Mouse (Mus musculus) 416B (cell line): ENCODE measurements at regions not wholly inside any gene's neighbourhood (a gene's known extent, or its start where the extent isn't known, plus 50 kb on each side); places are given as distances from the start of the nearest gene placed in this dataset.

Experiments
- DNase-seq: peaks from one replicate; pipeline ENCODE4 v3.0.0; 2011; ENCODE audit warnings: low read depth

DNA sequence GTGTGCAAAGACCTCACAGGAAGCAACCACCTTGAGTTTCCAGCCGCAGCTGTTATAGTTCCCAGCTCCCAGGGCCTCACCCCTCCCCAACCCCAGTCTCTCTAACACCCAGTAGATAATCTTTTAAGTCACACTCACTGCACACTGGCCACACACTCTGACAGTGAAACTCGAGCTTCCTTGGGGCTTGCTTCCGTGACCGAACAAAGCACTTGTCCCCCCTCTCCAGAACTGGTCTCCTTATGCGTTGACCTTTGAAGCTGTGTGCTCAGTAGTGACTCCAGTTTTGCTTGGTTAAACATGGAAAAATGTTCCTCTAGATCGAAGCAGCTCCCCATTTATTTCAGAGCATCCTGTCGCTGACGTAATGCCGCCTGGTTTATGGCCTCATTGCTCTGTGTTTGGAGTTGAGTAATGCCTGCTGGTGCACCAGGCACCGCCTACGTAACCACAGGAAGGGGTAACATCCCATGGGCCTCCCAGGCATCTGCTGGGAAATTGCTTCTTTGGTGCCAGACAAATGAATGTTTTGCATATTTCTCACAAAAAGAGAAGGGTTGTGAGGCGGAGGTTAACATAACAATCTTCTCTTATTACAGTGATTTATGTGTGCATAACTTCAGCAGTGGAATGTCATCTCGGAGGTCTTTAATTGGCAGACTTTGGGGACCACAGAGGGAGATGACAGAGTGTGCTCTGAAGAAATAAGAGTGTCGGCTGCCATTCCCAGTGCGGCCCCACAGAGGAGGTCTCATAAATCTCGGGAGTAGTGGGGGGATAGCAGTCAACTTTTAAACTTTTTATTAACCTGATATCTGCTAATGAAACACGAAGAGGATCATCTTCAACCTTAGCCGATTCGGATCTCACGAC is 292.7 kb upstream of the Zfp507 start:
- DNase-seq: no peak

DNA sequence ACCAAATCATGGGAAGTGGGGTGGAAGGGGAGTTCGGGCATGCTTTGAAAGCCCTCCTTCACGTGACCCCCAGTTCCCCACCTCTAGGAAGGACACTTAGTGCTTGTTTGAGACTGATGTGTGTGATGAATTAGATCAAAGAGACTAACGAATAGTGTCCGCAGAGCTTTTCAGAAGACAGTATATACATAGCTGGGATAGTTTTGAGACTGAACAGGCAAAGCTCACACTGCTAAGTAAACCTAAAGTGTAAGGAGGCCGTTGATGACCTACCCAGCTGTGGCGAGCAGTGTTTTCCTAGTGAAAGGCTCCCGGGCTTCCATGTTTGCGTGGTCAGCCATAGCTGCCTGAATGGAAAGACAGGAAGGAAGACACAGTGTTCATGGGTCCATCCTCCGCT is 288.3 kb upstream of the Zfp507 start:
- no peak for DNase-seq

DNA sequence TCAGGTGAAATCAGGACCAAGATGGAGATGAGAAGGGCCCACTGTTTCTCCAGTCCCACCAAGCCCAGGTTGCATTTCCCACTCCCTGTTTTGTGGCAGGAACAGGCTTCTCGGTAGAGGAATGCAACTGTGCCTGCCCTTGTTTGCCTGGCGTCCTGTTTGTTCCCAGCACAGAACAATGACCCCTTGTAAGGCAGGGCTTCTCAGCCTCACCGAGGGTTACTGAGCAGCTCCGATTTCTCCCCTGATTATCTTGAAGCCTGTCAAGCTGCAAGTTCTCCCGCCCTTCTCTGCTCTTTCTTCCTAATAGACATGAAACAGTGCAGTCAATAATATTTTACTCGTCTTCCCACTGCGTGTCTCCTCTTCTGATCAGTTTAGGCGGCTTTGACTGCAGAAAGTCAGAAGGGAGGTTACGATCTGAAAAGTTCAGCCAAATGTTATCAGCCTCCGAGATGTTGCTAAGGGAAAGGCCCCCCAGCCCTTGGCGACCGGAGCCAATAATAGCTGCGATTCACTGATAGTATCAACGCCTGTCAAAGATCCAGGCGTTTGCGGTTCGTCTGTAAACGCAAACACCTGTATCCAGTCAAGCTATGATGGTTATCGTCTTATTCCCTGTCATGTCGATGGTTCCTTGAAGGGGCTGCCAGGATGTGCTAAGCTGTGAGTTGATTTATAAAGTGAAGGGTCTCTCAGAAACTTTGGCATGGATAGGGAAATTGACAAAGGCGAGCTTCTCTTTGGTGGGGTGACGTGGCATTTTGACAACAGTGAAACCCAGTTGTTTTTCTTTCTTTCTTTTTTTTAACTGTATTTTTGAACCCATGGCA is 287.7 kb upstream of the Zfp507 start:
- DNase-seq: no peak

DNA sequence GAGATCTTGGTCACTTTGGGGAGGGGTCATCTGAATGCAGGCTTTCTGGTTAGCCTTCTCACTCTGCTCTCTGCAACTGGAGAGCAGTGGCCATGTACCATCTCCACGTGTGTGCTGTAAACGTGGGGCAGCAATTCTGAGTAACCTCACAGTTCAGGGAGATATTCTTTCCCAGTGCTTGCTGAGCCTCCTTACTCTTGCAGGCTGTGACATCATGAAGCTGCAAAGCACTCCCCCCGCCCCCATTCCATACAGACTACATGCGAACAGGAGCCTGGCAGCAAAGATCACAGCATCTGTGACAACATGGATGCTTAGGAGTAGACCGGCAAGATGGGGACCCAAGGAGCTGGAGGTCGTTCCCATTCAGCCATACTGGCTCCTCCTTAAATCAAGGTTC is 284.8 kb upstream of the Zfp507 start:
- no peak for DNase-seq

DNA sequence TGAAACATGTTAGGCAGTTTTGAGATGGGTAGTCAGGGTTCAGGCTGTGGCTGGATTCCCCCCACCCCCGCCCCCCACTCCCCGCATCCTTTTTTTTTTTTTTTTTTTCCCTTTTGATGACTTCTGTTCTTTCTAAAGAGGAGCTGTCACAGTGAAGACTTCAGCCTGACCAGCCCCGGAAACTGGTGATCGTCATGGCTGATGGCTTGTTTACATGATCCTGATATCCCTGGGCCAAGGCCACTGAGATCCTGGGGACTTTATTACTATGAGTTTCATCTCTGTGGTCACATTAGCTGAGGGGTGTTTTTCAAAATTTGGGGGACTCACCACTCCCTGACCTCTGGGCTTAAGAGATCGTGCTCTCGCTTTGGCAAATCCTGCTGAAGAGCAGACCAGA is 275.9 kb upstream of the Zfp507 start:
- DNase-seq: no peak

DNA sequence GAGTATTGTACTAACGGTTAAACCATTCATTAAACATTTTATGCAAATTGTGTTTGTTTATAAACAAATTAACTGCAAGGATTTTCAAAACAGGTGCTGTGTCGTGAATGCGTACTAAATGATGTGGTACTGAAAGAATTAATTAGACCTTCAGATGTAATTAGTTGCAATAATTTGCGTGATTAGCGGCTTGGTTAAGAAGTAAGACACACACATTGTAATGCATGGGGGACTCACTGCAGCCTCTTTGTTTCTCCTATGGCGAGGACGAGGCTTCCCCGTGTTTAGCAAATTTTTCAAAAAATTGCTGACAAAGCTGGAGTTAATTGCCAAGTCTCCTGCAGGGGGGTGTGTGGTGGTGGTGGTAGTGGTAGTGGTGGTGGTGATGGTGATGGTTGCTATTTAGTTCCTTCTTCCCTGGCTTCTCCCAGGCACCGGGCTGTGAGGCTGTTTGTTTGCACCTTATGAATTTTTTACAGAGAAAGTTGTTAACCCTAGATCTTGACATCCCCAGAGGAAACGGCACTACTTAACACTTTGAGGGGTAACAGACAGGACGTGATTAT is 275.4 kb upstream of the Zfp507 start:
- DNase-seq: no peak

DNA sequence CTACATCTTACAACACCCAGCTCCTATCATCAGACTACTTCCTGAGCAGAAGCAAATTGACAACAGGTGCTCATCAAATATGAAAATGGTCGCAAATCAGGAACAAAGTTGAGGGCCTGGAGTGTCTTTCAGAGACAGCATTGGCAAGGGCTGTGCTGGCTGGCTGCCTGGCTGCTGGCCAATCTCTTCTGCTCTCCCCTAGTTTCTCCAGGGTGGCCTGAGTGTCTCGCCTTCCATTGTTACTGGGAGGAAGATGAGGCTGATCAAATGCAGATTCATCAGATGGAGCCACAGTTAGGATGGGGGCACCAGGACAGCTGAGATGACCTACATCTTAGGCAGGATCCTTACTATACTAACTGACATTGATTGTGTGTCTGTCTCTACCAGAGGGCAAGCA is 274.5 kb upstream of the Zfp507 start:
- DNase-seq: no peak

DNA sequence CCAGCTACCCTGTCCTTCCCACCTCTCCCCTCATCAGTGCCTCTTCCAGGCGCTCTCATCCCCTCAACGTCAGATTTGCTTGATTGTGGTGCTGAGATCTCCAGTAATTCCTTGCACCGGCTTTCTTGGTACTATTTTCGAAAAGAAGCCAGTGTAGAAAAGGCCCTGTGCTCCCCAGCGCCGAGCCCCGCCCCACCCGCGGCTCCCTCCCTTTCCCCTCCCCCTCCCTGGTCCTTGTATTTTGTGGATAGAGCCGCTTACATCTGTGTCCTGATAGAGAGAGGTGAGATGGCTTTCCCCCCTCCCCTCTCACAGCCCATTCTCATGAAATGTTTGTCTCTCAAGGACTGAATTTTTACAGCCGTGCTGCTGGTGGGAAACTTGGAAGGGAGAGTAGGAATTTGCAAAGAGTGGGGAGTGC is 273.2 kb upstream of the Zfp507 start:
- DNase-seq: no peak

DNA sequence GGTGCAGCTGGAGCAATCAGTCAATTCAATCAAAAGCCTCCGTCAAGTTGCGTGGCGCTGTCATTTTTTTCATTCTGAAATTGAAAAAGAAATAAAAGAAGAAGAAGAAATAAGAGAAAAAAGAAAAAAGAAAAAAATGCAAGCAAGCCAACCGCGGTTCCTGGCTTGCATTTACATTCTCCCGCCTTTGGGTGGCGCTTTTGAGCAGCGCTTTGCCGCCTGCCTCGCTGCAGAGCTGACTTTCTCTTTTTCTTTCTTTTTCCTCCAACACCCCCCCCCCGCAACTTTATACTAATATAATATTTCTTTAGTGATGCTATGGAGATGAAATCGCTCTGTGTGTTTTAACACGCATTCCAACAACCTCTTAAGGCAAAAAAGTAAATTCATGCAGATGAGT is 269.0 kb upstream of the Zfp507 start:
- DNase-seq: no peak

DNA sequence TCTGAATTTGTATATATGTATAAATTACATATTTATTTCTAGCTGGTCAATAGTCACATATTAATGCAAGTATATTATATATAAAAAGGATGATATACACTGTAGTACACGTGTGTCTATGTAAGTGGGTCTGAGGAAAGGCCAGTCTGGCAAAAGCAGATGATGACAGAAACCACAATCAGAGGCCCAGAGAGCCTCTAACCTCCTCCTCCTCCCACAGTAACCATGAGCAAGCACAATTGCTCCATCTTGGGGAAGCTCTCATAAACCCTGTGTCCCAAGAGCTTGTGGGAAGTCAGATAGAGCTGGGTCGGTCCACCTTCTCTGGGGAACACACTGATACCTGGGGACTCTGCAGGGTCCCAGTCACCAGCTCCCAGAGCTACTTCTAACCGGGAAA is 263.9 kb upstream of the Zfp507 start:
- no peak for DNase-seq

DNA sequence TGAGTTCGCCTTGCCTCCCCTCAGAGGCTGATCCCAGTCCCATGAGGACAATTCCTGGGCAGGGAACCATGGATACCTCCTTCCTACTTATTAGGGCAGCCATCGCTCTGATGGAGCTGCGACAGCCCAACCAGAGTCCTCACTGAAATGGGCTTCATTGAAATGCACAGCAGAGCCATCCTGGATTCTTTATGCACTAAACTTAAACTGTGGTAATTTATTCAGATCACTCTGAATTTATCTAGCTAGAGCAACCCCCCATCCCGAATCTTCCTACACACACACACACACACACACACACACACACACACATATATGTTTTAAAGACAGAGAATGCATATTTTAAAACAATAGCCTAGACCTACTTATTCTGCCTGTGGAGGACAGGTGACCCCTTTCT is 258.9 kb upstream of the Zfp507 start:
- DNase-seq: no peak

DNA sequence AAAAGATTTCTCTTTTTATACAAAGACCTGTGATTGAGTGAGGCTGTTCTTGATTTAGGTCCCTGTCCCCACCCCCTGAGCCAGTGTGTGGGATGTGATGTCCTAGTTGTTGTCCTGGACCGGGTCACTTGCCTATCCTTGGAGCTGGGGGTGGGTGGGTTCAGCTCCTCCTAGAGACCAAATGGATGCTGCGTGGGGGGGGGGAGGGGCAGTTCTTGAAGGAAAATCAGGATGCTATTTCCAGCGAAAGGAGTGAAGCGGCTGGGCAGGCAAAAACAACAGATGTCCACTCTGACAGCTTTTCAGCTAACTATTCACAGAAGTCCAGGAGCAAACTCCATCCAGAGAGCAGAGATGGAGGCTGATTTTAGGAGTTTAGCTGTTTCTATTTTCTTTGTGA is 257.6 kb upstream of the Zfp507 start:
- no peak for DNase-seq

DNA sequence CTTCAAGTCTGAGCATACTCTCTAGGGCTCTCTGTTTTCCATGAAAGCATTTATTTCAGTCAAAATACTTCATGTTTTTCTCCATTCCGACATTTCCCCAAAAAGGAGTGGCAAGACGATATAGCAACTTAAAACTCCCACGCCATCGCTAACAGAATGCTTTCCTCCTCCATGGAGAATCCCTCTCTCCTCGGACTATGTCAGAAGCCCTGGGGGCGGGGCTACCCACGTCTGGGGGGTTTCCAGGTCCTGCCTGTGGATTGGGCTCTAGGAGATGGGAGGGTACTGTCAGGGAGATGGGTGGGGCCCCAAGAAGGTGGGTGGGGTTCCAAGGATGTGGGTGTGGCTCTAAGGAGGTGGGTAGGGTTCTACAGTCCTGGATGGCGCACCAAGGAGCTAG is 243.2 kb upstream of the Zfp507 start:
- no peak for DNase-seq

DNA sequence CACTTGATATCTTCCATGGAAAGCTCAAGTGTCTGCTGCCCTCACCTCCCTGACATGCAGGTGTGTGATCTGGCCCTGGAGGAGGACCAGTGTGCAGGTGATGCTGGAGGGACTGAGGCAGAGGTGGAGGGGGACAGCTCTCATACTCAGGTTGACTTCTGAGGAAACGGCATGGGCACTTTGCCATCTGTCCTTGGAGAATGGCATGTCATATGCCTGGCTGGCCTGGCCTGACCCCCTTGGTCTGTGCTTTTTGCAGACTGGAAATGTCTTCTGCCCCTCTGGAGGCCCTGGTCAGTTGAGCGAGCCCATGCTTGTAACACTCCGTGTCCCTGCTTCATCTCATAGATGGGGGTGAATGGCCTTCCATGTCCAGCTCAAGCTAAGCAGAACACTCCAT is 229.1 kb upstream of the Zfp507 start:
- no peak for DNase-seq

DNA sequence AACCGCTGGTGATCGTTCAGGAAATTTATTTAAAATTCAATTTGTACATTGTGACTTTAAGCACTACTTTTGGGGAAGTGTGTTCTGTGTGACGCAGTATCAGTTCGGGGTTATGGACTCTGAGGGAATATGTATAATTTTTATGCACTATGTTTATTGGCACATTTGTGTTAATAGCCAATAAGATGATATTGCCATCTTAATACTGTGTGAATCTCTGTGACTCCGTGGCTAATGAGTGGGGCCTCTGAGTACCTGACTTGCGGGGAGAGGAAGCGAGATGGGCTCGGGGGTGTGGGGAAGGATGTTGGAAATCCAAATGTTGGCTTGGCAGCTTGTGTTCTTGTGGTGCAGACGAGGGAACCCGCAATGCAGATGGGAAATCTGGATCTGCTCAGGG is 220.2 kb upstream of the Zfp507 start:
- DNase-seq: no peak

DNA sequence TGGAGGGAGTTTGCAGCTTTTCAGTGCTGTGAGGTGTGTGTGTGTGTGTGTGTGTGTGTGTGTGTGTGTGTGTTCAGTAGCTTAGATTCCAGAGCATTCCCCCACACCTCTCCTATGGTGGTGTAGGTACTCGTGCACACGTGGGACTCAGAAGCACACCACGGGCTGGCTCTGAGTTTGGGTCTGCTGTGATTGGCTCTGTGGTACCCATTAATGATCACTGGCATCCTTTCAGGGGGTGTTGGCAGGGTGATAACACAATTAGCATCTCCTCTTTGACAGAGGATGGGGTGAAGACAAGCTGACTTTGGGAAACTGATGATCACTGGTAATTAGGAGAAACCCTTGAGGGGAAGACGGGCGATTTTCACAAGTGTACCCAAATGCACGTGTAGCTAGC is 219.7 kb upstream of the Zfp507 start:
- no peak for DNase-seq

DNA sequence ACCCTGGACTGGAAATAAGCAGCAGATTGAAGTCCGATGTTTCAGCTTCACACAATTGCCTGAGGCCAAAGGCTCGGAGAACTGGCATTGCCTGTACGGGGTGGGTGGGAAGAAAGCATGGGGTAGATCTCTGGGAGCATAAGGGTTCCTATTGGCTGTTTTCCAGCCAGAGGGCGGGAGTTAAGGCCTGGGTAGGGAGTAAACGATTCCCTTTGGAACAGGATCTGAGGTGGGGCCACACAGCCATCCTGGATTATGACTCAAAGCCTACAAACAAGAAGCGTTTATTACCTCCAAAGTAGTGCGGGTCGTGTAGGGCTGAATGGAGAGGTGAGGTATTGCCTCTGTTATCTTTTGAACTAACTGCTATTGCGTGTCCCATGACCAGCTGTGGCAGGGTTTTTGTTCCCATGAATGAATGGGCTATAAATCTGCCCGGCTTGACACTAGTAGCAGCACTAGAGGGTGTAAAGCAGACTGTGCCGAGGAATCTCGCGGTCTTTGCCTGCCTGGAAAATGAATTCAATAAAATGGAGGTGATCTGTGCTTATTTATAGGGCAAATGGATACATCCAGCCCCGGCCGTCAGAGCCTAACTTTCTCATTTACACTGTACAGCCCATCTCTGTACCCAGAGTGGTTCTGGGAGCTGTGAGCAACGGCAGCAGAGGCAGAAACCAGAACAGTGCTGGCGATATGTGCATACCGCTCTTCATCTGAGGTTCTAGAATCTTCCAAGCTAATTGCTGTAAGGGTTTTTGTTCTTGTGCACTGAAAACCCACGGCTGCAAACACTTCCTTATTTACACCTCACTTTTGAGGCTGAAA is 214.3 kb upstream of the Zfp507 start:
- DNase-seq: no peak

DNA sequence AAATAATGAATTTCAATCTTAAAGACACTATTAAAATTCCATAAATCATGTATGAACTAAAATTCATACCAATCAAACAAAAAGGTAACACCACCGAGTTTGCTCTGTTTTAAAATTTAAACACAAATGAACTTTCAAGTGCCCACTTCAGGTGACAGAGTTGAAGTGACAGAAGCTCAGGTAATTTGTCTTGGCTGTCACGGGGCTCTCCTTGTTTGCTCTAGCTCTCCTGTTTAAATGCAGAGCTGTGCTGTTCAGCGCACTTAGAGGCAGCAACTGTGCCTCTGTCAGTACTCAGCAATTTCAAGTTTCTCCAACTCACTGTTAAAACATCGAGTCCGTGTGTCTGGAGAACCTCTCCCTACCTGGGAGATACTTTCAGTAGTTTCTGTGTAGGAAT is 193.8 kb upstream of the Zfp507 start:
- DNase-seq: no peak

DNA sequence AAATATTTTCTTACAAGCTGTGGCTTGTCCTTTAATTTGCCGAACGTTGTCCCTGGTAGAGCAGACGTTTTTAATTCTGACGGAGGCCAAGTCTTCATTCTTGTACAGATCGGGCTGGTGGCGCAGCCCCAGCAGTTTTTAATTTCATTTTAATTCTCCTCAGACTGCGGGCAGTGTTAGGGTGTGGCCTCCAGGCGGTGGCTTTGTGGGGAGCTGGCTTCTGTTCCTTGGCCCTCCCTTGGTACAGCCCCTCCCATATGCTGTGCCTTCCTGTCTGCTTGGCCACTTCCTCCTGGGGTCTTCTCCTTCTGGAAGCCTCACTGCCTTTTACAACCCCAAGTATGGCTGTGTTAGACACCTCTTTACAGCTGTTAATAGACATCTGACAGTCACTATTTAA is 189.7 kb upstream of the Zfp507 start:
- DNase-seq: no peak

DNA sequence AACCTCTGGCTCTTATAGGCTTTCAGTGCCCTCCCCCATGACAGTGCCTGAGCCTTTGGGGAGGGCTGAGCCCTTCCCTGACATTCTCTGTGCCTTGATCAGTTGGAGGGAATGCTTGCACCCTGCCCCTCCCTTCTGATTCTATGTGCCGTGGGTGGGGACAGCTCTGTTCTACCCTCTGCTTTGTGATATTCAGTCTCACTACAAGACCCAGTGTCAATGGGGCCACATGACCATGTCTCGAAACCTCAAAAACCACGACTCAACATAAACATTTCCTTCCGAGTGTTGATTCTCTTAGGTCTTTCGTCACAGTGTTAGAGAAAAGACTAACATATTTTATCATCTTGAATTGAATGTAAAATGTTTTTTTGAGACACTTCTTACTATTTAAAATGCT is 188.3 kb upstream of the Zfp507 start:
- peak; percentile 1 for DNase-seq

DNA sequence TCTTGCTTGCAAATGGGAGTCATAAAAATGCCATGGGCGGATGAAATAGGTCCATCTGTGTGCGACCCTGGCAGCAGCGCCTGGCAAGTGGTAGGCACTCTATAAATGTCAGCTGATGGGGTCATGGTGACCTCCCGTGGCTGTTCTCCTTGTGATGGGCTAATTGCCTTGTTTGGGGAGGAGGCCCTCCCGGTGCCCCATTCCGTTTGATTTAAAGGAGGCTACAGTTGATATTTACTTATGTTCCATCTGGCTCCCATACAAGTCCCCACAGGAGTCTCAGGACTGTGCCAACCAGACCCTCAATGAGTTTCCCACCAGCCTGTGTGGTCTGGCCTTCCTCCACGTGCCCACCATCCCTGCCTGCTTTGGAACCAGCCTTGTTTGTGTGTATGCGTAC is 186.7 kb upstream of the Zfp507 start:
- DNase-seq: no peak

DNA sequence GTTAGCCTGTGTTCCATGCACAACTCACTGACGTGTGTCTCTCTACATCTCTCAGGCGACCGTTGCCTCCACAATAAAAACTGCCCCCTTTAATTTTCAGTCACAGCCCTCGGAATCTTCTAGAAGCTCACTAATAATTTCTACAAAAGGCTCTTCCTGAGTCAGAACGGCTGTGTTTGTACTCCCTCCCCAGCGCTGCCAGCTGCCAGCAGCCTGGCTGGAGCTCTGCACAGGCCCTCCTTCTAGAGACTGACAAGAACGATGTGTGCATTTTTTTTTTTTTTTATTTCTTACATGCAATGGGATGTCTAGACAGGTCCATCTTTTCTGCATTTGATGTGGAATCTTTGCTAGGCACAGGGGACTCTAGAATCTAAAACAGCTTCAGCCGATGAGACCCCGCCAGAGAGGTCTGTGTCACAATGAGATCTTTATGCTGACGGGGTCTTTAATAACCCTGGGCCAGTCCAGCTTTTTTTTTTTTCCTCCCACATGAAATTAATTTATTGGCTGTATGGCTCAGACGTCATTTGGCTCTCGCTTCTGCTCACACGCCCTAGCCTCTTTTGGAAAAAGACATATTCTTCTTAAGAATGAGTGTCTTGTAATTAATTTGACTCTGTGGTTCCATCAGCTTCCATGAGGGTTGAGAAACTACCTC is 185.8 kb upstream of the Zfp507 start:
- no peak for DNase-seq
